ENCODE assay signal across 7 mouse cellular contexts in the genomic region with DNA sequence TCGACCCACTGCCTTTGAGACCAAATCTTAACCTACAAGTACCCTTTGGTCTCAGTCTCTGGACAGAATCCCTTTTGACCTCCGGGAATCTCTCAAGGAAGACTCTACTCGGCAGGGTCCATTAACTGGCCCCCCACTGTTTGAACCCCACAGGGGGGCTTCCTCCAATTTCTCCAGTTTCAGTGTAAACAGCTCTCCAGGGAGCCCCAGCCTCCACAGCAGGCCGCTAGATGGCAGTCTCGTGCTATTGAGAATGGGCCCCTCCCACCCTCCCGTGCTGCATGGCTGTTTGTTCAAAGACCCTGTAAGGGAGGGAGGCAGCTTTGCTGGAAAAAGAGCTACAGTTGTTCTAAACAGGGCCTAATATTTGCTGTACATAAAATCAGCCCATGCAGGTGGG. TPM values are rescaled to one million over a fixed set of nuclear protein-coding genes. Genes with fewer than 3 reads are reported as not detected.
DNase-seq lines count a peak whose midpoint lies in the region; ATAC-seq and TF ChIP-seq lines count a peak whose summit lies in the region.

No protein-coding gene starts in this region.

- H3K4me3 ChIP-seq in forebrain, embryonic 14.5 days (ENCODE audit: low read depth, low read length), result no peak overlapping the region
- no peak overlapping the region for H3K4me3 ChIP-seq in hindbrain, postnatal 0 days (ENCODE audit: low read length)
- peak overlapping the region; percentile 28 for H3K4me3 ChIP-seq in limb, embryonic 10.5 days
- no peak overlapping the region for H3K4me3 ChIP-seq in midbrain, embryonic 12.5 days

- no peaks in the 10 kb centered on the region for H3K27me3 ChIP-seq in forebrain, embryonic 14.5 days (replicated peaks; ENCODE audit: control insufficient read depth, insufficient read depth, low read length)
- H3K27me3 ChIP-seq in hindbrain, postnatal 0 days (ENCODE audit: insufficient read depth, low read length), result no peaks in the 10 kb centered on the region
- no peaks in the 10 kb centered on the region for H3K27me3 ChIP-seq in limb, embryonic 10.5 days (ENCODE audit: low read depth, poor library complexity, severe bottlenecking)
- H3K27me3 ChIP-seq in midbrain, embryonic 12.5 days, result no peaks in the 10 kb centered on the region; the same call in 1 of the 2 replicates

- DNase-seq in NIH3T3 (ENCODE audit: low read depth), result peak; percentile 79
- DNase-seq in c-Kit-positive CD71-positive TER-119-positive erythroid progenitor cells, embryonic 14.5 days (ENCODE audit: low spot score), result peak; percentile 51
- peak; percentile 85 for DNase-seq in forebrain, embryonic 14.5 days (ENCODE audit: low spot score)
- peak; percentile 89 for DNase-seq in hindbrain, postnatal 0 days (ENCODE audit: low spot score)
- peak; percentile 97 for DNase-seq in limb, embryonic 10.5 days (ENCODE audit: low spot score)
- peak; percentile 47 to 79 for DNase-seq in spleen, postnatal 10 days (ENCODE audit: low spot score in 2 of 2)

- 0 out of 2 replicates have a peak overlapping the region, but pooled peaks have one; percentile 21 for H3K9ac ChIP-seq in forebrain, embryonic 14.5 days (ENCODE audit: low read length)
- H3K9ac ChIP-seq in hindbrain, postnatal 0 days (replicated peaks; ENCODE audit: low read length), result no peak overlapping the region
- H3K9ac ChIP-seq in midbrain, embryonic 12.5 days (replicated peaks), result no peak overlapping the region

- no peak overlapping the region for H3K27ac ChIP-seq in forebrain, embryonic 14.5 days (ENCODE audit: low read depth, low read length)
- no peak overlapping the region; the same call in 1 of the 2 replicates for H3K27ac ChIP-seq in hindbrain, postnatal 0 days
- peak overlapping the region; percentile 92 for H3K27ac ChIP-seq in limb, embryonic 10.5 days
- H3K27ac ChIP-seq in midbrain, embryonic 12.5 days (replicated peaks), result peak overlapping the region; percentile 75

- no peaks in the 10 kb centered on the region for H3K9me3 ChIP-seq in forebrain, embryonic 14.5 days (replicated peaks; ENCODE audit: control insufficient read depth, low read length)
- H3K9me3 ChIP-seq in hindbrain, postnatal 0 days (ENCODE audit: low read length), result no peaks in the 10 kb centered on the region
- no peaks in the 10 kb centered on the region for H3K9me3 ChIP-seq in limb, embryonic 10.5 days (replicated peaks)
- no peaks in the 10 kb centered on the region for H3K9me3 ChIP-seq in midbrain, embryonic 12.5 days

- WGBS in forebrain, embryonic 14.5 days, result 3% methylated on average over 6 of the region's 6 CpGs
- WGBS in hindbrain, postnatal 0 days, result 11% methylated on average over 6 of the region's 6 CpGs
- under 1% methylated on average over 6 of the region's 6 CpGs for WGBS in limb, embryonic 10.5 days
- WGBS in midbrain, embryonic 12.5 days, result 5% methylated on average over 6 of the region's 6 CpGs

- ATAC-seq in forebrain, embryonic 14.5 days, result peak; percentile 71
- ATAC-seq in hindbrain, postnatal 0 days, result peak; percentile 63; the same call in 1 of the 2 replicates
- ATAC-seq in midbrain, embryonic 12.5 days (ENCODE audit: low FRiP score, low read depth), result 0 out of 2 replicates have a peak, but pooled peaks have one; percentile 36

- peaks cover 16% of the 10 kb centered on the region for H3K4me1 ChIP-seq in forebrain, embryonic 14.5 days (ENCODE audit: control insufficient read depth, insufficient read depth, low read length)
- peaks cover 10% of the 10 kb centered on the region for H3K4me1 ChIP-seq in hindbrain, postnatal 0 days (ENCODE audit: insufficient read depth, low read length)
- H3K4me1 ChIP-seq in limb, embryonic 10.5 days, result peaks cover 88% of the 10 kb centered on the region
- peaks cover 40% of the 10 kb centered on the region for H3K4me1 ChIP-seq in midbrain, embryonic 12.5 days

- peaks cover 11% of the 10 kb centered on the region for H3K36me3 ChIP-seq in forebrain, embryonic 14.5 days (ENCODE audit: control insufficient read depth, insufficient read depth, low read length)
- H3K36me3 ChIP-seq in hindbrain, postnatal 0 days (ENCODE audit: insufficient read depth, low read length), result peaks cover 10% of the 10 kb centered on the region; the same call in 1 of the 2 replicates
- peaks cover 31% of the 10 kb centered on the region for H3K36me3 ChIP-seq in limb, embryonic 10.5 days
- H3K36me3 ChIP-seq in midbrain, embryonic 12.5 days, result peaks cover 9% of the 10 kb centered on the region

- peak; percentile 74 for TF ChIP-seq CTCF in hindbrain, postnatal 0 days (IDR thresholded peaks at IDR 0.05; ENCODE audit: low read depth)

- H3K4me2 ChIP-seq in forebrain, embryonic 14.5 days (ENCODE audit: low read length), result no peak overlapping the region
- H3K4me2 ChIP-seq in hindbrain, postnatal 0 days (ENCODE audit: low read depth, low read length), result no peak overlapping the region
- no peak overlapping the region for H3K4me2 ChIP-seq in midbrain, embryonic 12.5 days (replicated peaks)

RNA-seq across cellular contexts. Expression of a gene that starts 5.4 kb away (rescaled TPM):
- polyA plus RNA-seq in forebrain, embryonic 14.5 days (2014; fragmentation: Nextera tagmentation; extraction: Ambion mirVana), result 21.7 and 28.7 TPM in 2 replicates
- 64.0 and 69.3 TPM in 2 replicates for total RNA-seq in hindbrain, postnatal 0 days (2014; rRNA removed)
- polyA plus RNA-seq in hindbrain, postnatal 0 days (2015; fragmentation: Nextera tagmentation; extraction: Ambion mirVana), result 17.4 and 25.5 TPM in 2 replicates
- 25.9 and 33.7 TPM in 2 replicates for polyA plus RNA-seq in limb, embryonic 10.5 days (2016; fragmentation: Nextera tagmentation; extraction: Ambion mirVana)
- 10.3 and 15.0 TPM in 2 replicates for polyA plus RNA-seq in midbrain, embryonic 12.5 days (2016; fragmentation: Nextera tagmentation; extraction: Ambion mirVana)

RNA-seq across cellular contexts. Expression of a gene that starts 39.2 kb away (rescaled TPM):
- 0.42 and 0.53 TPM in 2 replicates for polyA plus RNA-seq in forebrain, embryonic 14.5 days (2014; fragmentation: Nextera tagmentation; extraction: Ambion mirVana)
- total RNA-seq in hindbrain, postnatal 0 days (2014; rRNA removed), result 1.3 and 4.7 TPM in 2 replicates
- polyA plus RNA-seq in hindbrain, postnatal 0 days (2015; fragmentation: Nextera tagmentation; extraction: Ambion mirVana), result 3.1 and 3.9 TPM in 2 replicates
- 1.6 and 1.7 TPM in 2 replicates for polyA plus RNA-seq in limb, embryonic 10.5 days (2016; fragmentation: Nextera tagmentation; extraction: Ambion mirVana)
- 1.0 and 1.1 TPM in 2 replicates for polyA plus RNA-seq in midbrain, embryonic 12.5 days (2016; fragmentation: Nextera tagmentation; extraction: Ambion mirVana)

Comparison
In these comparisons a context has a peak if more than half of its experiments do, and no peak if none do; other contexts are left out.
1. H3K27ac ChIP-seq: peak in limb, embryonic 10.5 days (single experiment) and midbrain, embryonic 12.5 days (single experiment); none in forebrain, embryonic 14.5 days (single experiment) and hindbrain, postnatal 0 days (single experiment).
2. Peak in every context shown above with its lines, with median percentiles within 50 percentile points of each other: DNase-seq and ATAC-seq.